Mouse (Mus musculus) neural tube, embryonic 11.5 days (tissue): Measurements from ENCODE around the gene Lgals9. TPM values are rescaled to one million over a fixed set of nuclear protein-coding genes. Genes with fewer than 3 reads are reported as not detected.
"Not testable (repeated sequence)": the region's sequence is repeated elsewhere in the genome, so short reads cannot be mapped to it uniquely, and the experiment has no call there.

Experiments
- ATAC-seq: fragments of 200-750 bp; cut with Nextera tagmentation; 2 replicates; pipeline ENCODE4 v1.8.0; 2017; ENCODE audit warnings: moderate number of reproducible peaks, mild to moderate bottlenecking, moderate TSS enrichment, moderate library complexity; ENCODE audit not compliant: insufficient read depth, low FRiP score, low TSS enrichment
- DNase-seq: peaks from one replicate; pipeline ENCODE4 v3.0.0-alpha.2; 2015; ENCODE audit warnings: low spot score
- H3K27ac ChIP-seq: fragments of 300-500 bp; sonication (generic); 2 replicates; pipeline ENCODE4 v1.5.1; 2014; ENCODE audit warnings: low read depth, mild to moderate bottlenecking, low read length
- H3K27me3 ChIP-seq: fragments of 300-500 bp; sonication (generic); 2 replicates; pipeline ENCODE4 v1.6.1; 2014; ENCODE audit warnings: mild to moderate bottlenecking, low read length, mixed read lengths; ENCODE audit not compliant: control insufficient read depth, insufficient read depth
- H3K36me3 ChIP-seq: fragments of 300-500 bp; sonication (generic); 2 replicates; pipeline ENCODE4 v1.6.1; 2014; ENCODE audit warnings: mild to moderate bottlenecking, low read length, moderate library complexity, mixed read lengths; ENCODE audit not compliant: control insufficient read depth, insufficient read depth
- H3K4me1 ChIP-seq: fragments of 300-500 bp; sonication (generic); 2 replicates; pipeline ENCODE4 v1.6.1; 2014; ENCODE audit warnings: low read length, mixed read lengths; ENCODE audit not compliant: control insufficient read depth, insufficient read depth
- H3K4me2 ChIP-seq: fragments of 300-500 bp; sonication (generic); 2 replicates; pipeline ENCODE4 v1.6.1; 2014; ENCODE audit warnings: low read depth, mild to moderate bottlenecking, moderate library complexity
- H3K4me3 ChIP-seq: fragments of 300-500 bp; sonication (generic); 2 replicates; pipeline ENCODE4 v1.5.1; 2014; ENCODE audit warnings: low read depth, low read length
- H3K9ac ChIP-seq: fragments of 300-500 bp; sonication (generic); 2 replicates; pipeline ENCODE4 v1.6.1; 2014; ENCODE audit warnings: mild to moderate bottlenecking, low read length
- H3K9me3 ChIP-seq: fragments of 300-500 bp; sonication (generic); 2 replicates; pipeline ENCODE4 v1.6.1; 2016; ENCODE audit warnings: low read length; ENCODE audit not compliant: control insufficient read depth
- WGBS: fragments of 180-500 bp; shearing (Covaris S2); extraction: QIAGEN DNeasy Blood & Tissue Kit; methylation state at CpG from one replicate; pipeline ENCODE4 v1.1.7; 2014; 5-methylcytosine and 5-hydroxymethylcytosine counted together
- polyA plus RNA-seq: library from polyadenylated mRNA; unstranded; fragments of >200 nt; fragmentation: Nextera tagmentation; extraction: Ambion mirVana; gene quantifications from 2 replicates; pipeline ENCODE4 v1.2.1, GENCODE M21; 2014

The Lgals9 gene
- polyA plus RNA-seq, 1 experiment from 2014 or later: 5.9 TPM

GRCm38 (mm10) chr11:79003053-79003768 is 18.5 kb upstream of the Lgals9 start:
- Histone ChIP-seq H3K9me3 (no peaks in the 10 kb centered on the region), H3K4me3 (no peak overlapping the region), H3K27ac (no peak overlapping the region), H3K36me3 (no peaks in the 10 kb centered on the region), H3K27me3 (no peaks in the 10 kb centered on the region), H3K9ac (no peak overlapping the region), H3K4me1 (no peaks in the 10 kb centered on the region), H3K4me2 (no peak overlapping the region)
- WGBS: 77% methylated on average over 11 of the region's 11 CpGs
- no peak for DNase-seq
- no peak for ATAC-seq

GRCm38 (mm10) chr11:79002551-79002951 is 17.8 kb upstream of the Lgals9 start:
- no peak for ATAC-seq

GRCm38 (mm10) chr11:79001871-79002270 is 17.1 kb upstream of the Lgals9 start:
- DNase-seq: no peak
- Histone ChIP-seq H3K27ac (no peak overlapping the region), H3K4me2 (no peak overlapping the region), H3K27me3 (no peaks in the 10 kb centered on the region), H3K36me3 (no peaks in the 10 kb centered on the region), H3K4me1 (no peaks in the 10 kb centered on the region), H3K4me3 (no peak overlapping the region), H3K9me3 (no peaks in the 10 kb centered on the region), H3K9ac (no peak overlapping the region)
- WGBS: 91% methylated on average over 4 of the region's 4 CpGs
- no peak for ATAC-seq

More at GRCm38 (mm10) chr11:79002551-79002951, 17.8 kb upstream of the Lgals9 start:
- Histone ChIP-seq H3K27ac (no peak overlapping the region), H3K27me3 (no peaks in the 10 kb centered on the region), H3K9me3 (no peaks in the 10 kb centered on the region), H3K4me1 (no peaks in the 10 kb centered on the region), H3K36me3 (no peaks in the 10 kb centered on the region), H3K4me3 (no peak overlapping the region), H3K4me2 (no peak overlapping the region), H3K9ac (no peak overlapping the region)
- DNase-seq: no peak
- 61% methylated on average over 5 of the region's 5 CpGs for WGBS

GRCm38 (mm10) chr11:78999118-78999517 is 14.4 kb upstream of the Lgals9 start:
- WGBS: 54% methylated on average over 6 of the region's 6 CpGs
- no peak overlapping the region for H3K4me3 ChIP-seq
- no peak overlapping the region for H3K27ac ChIP-seq
- no peak for ATAC-seq
- no peaks in the 10 kb centered on the region for H3K36me3 ChIP-seq
- no peaks in the 10 kb centered on the region for H3K27me3 ChIP-seq
- DNase-seq: no peak
- H3K4me2 ChIP-seq: no peak overlapping the region
- no peak overlapping the region for H3K9ac ChIP-seq
- H3K9me3 ChIP-seq: no peaks in the 10 kb centered on the region
- H3K4me1 ChIP-seq: no peaks in the 10 kb centered on the region

GRCm38 (mm10) chr11:78990875-78991543 is 6.3 kb upstream of the Lgals9 start:
- not testable (repeated sequence) for H3K9me3 ChIP-seq, H3K36me3 ChIP-seq, H3K4me1 ChIP-seq, H3K9ac ChIP-seq, DNase-seq, H3K4me3 ChIP-seq, ATAC-seq, H3K27me3 ChIP-seq, H3K27ac ChIP-seq, H3K4me2 ChIP-seq
- 83% methylated on average over 5 of the region's 5 CpGs for WGBS

GRCm38 (mm10) chr11:78990096-78990495 is 5.3 kb upstream of the Lgals9 start:
- H3K27me3 ChIP-seq: no peaks in the 10 kb centered on the region
- no peaks in the 10 kb centered on the region for H3K9me3 ChIP-seq
- ATAC-seq (no peak), DNase-seq (no peak)
- no peaks in the 10 kb centered on the region for H3K4me1 ChIP-seq
- H3K27ac ChIP-seq: no peak overlapping the region
- H3K4me3 ChIP-seq: no peak overlapping the region
- no peak overlapping the region for H3K4me2 ChIP-seq
- no peak overlapping the region for H3K9ac ChIP-seq
- 90% methylated on average over 9 of the region's 9 CpGs for WGBS
- no peaks in the 10 kb centered on the region for H3K36me3 ChIP-seq

GRCm38 (mm10) chr11:78989206-78989605 is 4.5 kb upstream of the Lgals9 start:
- 93% methylated on average over 11 of the region's 11 CpGs for WGBS
- H3K4me1 ChIP-seq, H3K4me3 ChIP-seq, H3K27me3 ChIP-seq, H3K4me2 ChIP-seq, ATAC-seq, H3K27ac ChIP-seq, H3K9ac ChIP-seq, H3K9me3 ChIP-seq, H3K36me3 ChIP-seq, DNase-seq: not testable (repeated sequence)

GRCm38 (mm10) chr11:78986311-78987002 is 1.7 kb upstream of the Lgals9 start:
- WGBS: 93% methylated on average over 10 of the region's 10 CpGs
- no peaks in the 10 kb centered on the region for H3K9me3 ChIP-seq
- no peaks in the 10 kb centered on the region for H3K4me1 ChIP-seq
- ATAC-seq: no peak
- no peak for DNase-seq
- no peaks in the 10 kb centered on the region for H3K27me3 ChIP-seq
- no peak overlapping the region for H3K4me2 ChIP-seq
- H3K4me3 ChIP-seq: no peak overlapping the region
- H3K9ac ChIP-seq: no peak overlapping the region
- no peak overlapping the region for H3K27ac ChIP-seq
- H3K36me3 ChIP-seq: no peaks in the 10 kb centered on the region
